Mouse (Mus musculus) embryonic fibroblast, embryonic 13.5 days (primary cell): ENCODE results near the gene Kcnmb1. TPM values are rescaled to one million over a fixed set of nuclear protein-coding genes. Genes with fewer than 3 reads are reported as not detected.

ENCODE experiments used
- H3K27ac ChIP-seq: 2 replicates; pipeline ENCODE4 v1.5.1; 2012; ENCODE audit warnings: low read length, control low read depth, inconsistent platforms; ENCODE audit not compliant: insufficient read depth
- H3K4me1 ChIP-seq: 2 replicates; pipeline ENCODE4 v1.6.1; 2011; ENCODE audit warnings: low read length; ENCODE audit not compliant: control insufficient read depth, insufficient read depth
- H3K4me3 ChIP-seq: 2 replicates; pipeline ENCODE4 v1.5.1; 2011; ENCODE audit warnings: mild to moderate bottlenecking, control low read depth, low read length; ENCODE audit not compliant: insufficient read depth
- CTCF ChIP-seq: IDR thresholded peaks from 2 replicates; pipeline ENCODE4 v1.5.1; 2011; ENCODE audit warnings: mild to moderate bottlenecking, control low read depth, low read length, moderate library complexity, borderline replicate concordance; ENCODE audit not compliant: insufficient read depth
- POLR2A ChIP-seq: IDR thresholded peaks from 2 replicates; pipeline ENCODE4 v1.6.1; 2011; ENCODE audit warnings: low read depth, mild to moderate bottlenecking, control low read depth, low read length, moderate library complexity
- polyA plus RNA-seq: library from polyadenylated mRNA; stranded (reverse); fragments of >200 nt; gene quantifications from 2 replicates; pipeline ENCODE4 v1.2.4, GENCODE M21; 2011; ENCODE audit warnings: low read depth; ENCODE audit not compliant: missing spikeins, insufficient read length

The Kcnmb1 gene
- polyA plus RNA-seq, 1 experiment: 0.77 TPM

DNA sequence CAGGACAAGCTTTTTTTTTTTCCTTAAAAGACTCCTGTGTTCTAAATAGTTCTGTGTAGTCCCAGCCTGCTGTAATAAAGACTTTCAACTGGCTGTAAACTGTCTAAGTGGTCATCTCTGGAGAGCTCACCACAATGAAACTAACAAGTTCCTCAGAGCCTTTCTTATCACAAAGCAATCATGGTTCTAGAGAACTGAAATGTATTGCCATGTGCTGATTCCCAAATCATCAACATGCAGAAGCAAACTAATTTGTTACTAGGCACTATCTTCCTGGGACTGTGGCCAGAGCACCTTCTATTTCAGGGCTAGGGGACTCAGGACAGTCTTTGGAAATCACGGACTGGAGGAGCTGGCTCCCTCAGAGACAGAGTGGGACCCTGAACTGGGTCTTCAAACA lies 19.2 kb upstream of the Kcnmb1 start:
- Histone ChIP-seq H3K4me1 (no peaks in the 10 kb centered on the region), H3K27ac (no peak overlapping the region), H3K4me3 (no peak overlapping the region)
- no peak for TF ChIP-seq CTCF
- no peak for TF ChIP-seq POLR2A

- no peak overlapping the region for H3K4me3 ChIP-seq
- H3K4me1 ChIP-seq: no peaks in the 10 kb centered on the region
- no peak overlapping the region for H3K27ac ChIP-seq
- TF ChIP-seq CTCF: no peak
- no peak for TF ChIP-seq POLR2A
These were observed 18.6 kb upstream of the Kcnmb1 start for GRCm38 (mm10) chr11:33944067-33944785.

- TF ChIP-seq CTCF: no peak
- TF ChIP-seq POLR2A: no peak
- Histone ChIP-seq H3K27ac (no peak overlapping the region), H3K4me1 (no peaks in the 10 kb centered on the region), H3K4me3 (no peak overlapping the region)
These were observed 18.0 kb upstream of the Kcnmb1 start for GRCm38 (mm10) chr11:33944786-33945328.

DNA sequence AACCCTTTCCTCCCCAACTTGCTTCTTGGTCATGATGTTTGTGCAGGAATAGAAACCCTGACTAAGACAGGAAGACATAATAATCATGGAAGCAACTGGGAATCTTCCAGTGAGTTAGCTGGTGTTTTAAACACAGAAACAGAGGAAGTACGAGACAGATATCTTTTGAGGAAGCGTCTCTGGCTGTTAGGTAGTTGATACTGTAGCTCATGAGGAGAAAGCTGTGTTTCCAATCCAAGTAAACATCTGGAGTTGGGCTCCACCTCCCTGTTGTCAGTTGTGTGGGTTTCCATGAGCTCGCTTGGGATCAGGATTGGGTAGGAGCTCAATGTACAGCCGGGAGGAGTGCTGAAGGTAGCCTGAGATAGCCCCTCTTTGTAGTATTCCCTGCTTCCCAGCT lies 16.3 kb upstream of the Kcnmb1 start:
- TF ChIP-seq CTCF (no peak), POLR2A (no peak)
- H3K4me1 ChIP-seq: no peaks in the 10 kb centered on the region
- H3K27ac ChIP-seq: no peak overlapping the region
- no peak overlapping the region for H3K4me3 ChIP-seq

- H3K4me3 ChIP-seq: no peak overlapping the region
- TF ChIP-seq CTCF (no peak), POLR2A (no peak)
- no peak overlapping the region for H3K27ac ChIP-seq
- H3K4me1 ChIP-seq: no peaks in the 10 kb centered on the region
These were observed 11.7 kb upstream of the Kcnmb1 start for GRCm38 (mm10) chr11:33951155-33951554.

DNA sequence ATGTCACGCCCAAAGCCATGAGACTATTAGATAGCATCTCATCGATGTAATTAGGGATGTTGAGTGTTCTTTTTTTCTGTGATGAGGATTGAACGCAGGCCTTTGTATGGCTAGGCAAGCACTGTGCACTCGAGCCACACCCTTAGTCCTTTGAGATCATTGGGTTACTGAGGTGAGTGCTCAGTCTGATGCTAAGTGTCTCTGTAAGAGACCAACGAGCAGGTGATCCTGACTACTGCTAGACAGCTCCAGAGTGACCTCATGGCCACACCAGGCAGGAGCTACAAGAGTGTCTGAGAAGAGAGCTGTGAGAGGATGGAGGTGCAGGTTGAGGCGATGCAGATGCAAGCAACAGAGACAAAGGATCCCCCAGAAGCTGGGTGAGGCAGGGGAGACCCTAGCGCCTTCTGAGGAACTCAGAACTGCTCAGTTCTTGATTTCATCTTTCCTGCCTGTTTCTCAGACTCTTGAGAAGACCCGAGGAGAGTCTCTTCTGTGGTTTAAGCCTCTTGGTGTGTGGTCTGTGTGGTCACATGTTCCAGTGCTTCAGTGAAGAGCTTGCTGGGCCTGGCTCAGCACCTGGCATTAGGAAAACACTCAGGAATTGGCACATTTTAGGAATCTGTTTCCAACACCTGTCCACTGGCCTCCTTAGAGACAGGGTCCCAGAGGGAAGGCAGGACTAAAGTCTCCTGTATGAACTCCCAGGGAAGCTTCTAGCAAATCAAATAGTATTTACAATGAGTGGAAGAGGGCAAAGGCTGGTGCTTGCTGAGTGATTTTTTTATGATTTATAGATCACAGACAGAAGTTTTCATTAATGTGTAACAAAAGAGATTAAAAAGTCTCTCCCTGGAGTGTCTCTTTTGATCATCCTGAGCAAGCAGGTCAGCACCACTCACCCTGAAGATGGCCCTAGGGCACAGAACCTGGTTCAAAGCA lies 10.9 kb upstream of the Kcnmb1 start:
- no peak overlapping the region for H3K27ac ChIP-seq
- TF ChIP-seq POLR2A (no peak), CTCF (no peak)
- H3K4me3 ChIP-seq: no peak overlapping the region
- no peaks in the 10 kb centered on the region for H3K4me1 ChIP-seq

DNA sequence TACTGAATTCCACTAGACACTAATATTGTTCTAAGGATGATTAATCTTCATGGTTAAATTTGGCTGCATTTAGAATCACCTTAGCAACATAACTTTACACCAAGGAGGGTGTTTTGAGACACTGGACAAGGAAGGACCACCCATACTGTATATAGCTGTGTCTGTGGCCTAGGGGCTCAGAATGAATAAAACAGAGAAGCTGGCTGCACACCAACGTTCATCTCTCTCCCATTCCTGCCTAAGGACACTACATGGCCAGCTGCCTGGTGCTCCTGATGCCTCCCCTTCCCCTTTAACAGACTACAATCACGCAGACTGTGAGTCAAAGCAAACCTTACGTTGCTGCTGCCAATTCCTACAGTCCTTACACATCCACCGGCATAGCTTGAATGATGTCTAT lies 6.8 kb upstream of the Kcnmb1 start:
- Histone ChIP-seq H3K27ac (no peak overlapping the region), H3K4me3 (no peak overlapping the region), H3K4me1 (no peaks in the 10 kb centered on the region)
- TF ChIP-seq POLR2A (no peak), CTCF (no peak)

- no peaks in the 10 kb centered on the region for H3K4me1 ChIP-seq
- no peak overlapping the region for H3K4me3 ChIP-seq
- no peak overlapping the region for H3K27ac ChIP-seq
- TF ChIP-seq CTCF: no peak
- no peak for TF ChIP-seq POLR2A
These were observed 6.2 kb upstream of the Kcnmb1 start for GRCm38 (mm10) chr11:33956623-33957022.

GRCm38 (mm10) chr11:33957595-33957994 lies 5.2 kb upstream of the Kcnmb1 start:
- Histone ChIP-seq H3K4me3 (no peak overlapping the region), H3K27ac (no peak overlapping the region), H3K4me1 (0 out of 2 replicates have a peak, but pooled peaks cover under 1% of the 10 kb centered on the region)
- TF ChIP-seq POLR2A: no peak
- TF ChIP-seq CTCF: no peak

DNA sequence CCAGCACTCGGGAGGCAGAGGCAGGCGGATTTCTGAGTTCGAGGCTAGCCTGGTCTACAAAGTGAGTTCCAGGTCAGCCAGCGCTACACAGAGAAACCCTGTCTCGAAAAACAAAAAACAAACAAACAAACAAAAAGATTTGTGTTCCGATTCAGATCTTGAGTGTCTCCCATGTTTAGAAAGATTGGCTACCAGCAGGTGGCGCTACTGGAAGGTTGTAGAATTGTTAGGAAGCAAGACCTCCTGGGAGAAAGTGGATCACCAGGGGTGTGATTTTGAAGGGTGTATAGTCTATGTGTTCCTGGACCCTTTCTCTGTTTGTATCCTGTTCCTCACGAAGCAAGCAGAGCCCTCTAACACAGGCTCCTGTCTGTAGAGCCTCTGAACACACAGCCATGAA lies 4.1 kb upstream of the Kcnmb1 start:
- TF ChIP-seq POLR2A: no peak
- TF ChIP-seq CTCF: no peak
- Histone ChIP-seq H3K27ac (no peak overlapping the region), H3K4me3 (no peak overlapping the region), H3K4me1 (0 out of 2 replicates have a peak, but pooled peaks cover 2% of the 10 kb centered on the region)
